Mouse (Mus musculus) G1E-ER4 (cell line): ENCODE data around the gene Ldha. TPM values are rescaled to one million over a fixed set of nuclear protein-coding genes. Genes with fewer than 3 reads are reported as not detected.

Experiments
- GATA1 ChIP-seq: IDR thresholded peaks from one replicate; pipeline ENCODE4 v1.8.0; 2012; ENCODE audit warnings: low read length, inconsistent platforms
- polyA plus RNA-seq: library from polyadenylated mRNA; stranded (reverse); fragments of >175 nt; gene quantifications from 2 replicates; pipeline ENCODE4 v1.2.3, GENCODE M21; 2012

Ldha gene
- polyA plus RNA-seq, 1 experiment = 3,111 TPM

DNA sequence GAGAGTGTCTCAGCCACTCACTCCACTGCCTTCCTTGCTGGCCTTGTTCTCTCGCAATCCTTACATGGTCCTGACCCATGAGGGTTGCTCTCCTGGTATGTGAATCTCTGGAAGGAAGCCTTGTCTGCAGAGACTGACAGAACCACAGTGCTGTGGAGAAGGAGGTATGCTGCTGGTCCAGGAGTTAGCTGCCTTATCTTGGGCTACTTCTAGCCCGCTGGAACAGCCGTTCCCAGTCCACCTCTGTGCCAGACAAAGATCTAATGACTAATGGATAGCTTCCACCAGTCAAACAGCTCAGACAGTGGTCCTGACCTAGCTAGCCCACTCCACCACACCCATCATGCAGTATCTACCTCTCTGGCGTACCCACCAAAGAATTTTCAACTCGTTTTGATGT is 4.9 kb upstream of the Ldha start:
- TF ChIP-seq GATA1 = no peak

DNA sequence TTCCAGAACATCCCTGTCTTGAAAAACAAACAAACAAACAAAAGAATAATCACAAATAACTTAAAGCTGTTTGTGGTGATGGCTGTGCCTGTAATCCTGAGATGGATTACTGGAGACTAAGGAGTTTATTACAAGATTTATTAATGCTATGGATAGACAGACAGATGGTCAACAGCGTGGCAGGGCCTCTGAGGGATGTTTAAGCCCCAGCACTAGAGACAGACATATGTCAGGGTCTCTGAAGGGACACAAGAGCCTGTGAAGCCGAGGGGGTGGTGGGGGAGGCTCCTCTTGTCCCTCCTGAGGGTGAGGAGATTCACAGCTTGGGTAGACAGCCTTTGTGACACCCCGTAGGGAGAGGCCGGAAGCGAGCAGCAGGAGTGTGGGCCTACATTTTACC is 4.2 kb upstream of the Ldha start:
- no peak for TF ChIP-seq GATA1

DNA sequence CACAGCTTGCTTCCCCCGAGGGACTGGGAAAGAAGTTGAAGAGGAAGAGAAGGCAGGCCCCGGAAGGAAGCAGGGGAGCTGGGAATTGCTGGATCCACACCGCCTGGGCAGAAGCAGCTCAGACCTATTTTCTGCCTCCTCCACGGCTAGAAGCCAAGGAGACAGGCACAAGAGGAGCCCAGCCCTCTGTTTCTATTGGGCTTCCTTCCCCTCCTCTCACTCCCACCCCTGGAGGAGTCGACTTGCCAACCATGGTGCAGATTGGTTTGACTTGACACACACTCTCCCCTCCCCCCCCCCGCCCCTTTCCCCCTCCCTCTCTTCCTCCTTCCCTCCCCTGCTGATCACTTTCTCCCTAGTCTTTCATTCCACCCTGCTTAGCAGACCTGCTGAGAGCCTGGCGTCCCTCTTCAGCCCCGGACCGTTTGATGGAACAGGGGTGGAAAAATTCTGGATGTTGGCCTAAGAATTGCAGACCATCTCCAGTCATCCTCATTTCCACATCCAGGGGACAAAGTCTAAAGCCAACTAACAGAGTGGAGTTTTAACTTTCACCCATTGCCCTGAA is 3.1 kb upstream of the Ldha start:
- TF ChIP-seq GATA1 = no peak

DNA sequence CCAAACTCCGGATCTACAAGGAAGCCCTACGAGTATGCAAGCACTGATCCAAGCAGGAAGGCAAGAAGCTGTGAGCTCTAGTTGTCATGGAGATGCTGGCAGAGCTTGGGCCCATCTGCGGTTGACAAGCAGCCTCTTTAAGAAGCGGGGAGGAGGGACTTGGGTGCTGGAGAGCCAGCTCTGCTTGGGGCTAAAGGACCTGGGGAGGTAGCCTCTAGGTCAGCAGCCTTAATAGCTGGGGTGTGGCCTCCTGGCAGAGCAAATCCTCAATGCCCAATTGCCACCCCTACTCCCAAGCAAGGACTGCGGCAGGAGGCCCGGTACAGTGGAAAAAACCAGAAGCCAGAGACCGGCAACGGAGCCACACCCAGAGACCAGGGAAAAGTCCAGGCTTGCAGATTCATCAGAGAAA is 2.4 kb upstream of the Ldha start:
- TF ChIP-seq GATA1 = no peak

DNA sequence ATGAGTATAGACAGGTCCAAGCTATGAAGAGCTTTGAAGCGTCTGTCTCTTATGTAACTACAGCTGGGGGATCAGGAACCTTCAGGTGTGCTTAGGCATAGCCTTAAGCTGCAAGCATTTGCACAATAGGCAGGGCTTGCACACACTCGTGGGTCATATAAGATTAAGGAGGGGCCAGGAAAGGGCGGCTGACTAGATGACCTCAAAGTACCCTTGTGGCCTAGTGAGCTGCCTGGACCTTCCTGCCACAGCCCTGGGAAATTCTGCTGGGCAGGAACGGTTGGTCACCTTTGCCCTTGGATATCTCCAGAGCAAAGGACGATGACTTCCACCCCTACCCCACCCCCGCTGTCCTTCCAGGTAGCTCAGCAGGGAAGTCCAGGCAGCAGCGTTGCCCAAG is 1.8 kb upstream of the Ldha start:
- TF ChIP-seq GATA1 = no peak

DNA sequence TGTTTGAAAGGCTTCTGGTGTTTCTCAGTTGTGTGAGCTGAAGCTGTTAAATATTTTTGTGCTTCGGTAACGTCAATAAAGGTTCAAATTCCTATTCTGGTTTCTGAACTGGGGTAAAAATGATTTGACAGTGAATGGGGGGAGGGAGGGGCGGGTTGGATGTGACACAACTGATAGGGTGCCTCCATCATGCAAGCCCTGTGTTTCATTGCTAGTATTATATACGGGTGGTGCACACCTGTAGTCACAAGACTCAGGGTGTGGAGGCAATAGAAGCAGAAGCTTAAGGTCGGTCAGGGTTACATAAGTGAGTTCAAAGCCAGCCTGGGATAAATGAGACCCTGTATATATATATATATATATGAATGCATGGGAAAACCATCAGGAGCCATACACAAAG is 1.4 kb upstream of the Ldha start:
- no peak for TF ChIP-seq GATA1

DNA sequence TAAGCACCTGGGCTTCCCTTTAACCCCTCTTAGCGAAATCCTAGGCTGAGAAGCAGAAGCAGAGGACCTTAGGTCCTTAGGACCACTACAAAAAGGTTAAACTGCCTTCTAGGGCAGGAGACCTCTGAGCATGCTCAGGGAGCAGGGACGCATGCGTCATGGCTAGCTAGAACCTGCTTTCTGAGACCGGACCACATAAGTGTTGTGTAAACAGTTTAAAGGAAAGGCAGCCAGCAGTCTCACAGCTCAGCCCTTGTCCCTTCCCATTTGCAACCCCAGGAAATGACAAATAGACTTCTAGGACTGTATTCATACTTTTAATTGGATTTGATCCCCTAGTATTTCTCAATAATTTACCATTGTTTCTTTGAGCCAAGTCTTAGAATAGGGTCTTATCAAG is 949 bp upstream of the Ldha start:
- TF ChIP-seq GATA1 = no peak

DNA sequence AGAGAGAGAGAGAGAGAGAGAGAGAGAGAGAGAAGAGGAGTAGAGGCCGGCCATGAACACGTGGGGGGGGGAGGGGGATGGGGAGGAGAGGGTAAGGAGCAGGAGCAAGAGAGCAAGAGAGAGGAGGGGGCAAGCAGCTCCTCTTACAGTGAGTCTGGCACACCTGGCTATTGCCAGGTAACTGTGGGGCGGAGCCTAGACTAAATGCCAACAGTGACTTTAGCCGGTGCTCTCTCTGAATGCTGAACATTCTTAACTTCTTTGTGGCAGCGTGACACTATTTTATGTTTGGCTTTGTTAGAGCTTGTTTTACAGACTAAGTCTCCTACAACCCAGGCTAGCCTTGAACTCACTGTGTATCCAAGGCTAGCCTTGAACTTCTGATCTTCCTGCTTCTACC is 1.0 kb downstream of the Ldha start:
- no peak for TF ChIP-seq GATA1

DNA sequence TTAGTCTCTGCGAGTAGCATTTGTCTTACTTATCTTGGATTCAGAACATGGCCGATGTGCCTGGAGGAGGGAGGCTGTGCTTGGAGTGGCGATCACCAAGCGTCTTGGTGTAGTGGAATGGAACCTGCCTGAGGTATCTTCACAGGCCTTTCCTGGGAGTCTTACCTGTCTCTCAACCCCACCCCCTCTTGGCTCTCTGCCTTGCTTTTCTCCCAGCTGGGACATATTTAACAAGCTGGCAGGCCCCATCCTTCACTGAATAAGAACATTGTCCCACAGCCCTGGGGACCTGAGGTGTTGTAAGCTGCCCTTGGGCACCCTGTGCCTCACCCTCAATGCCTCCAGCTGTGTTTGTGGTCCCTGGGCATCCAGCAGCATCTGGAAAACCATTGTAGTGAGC is 2.3 kb downstream of the Ldha start:
- TF ChIP-seq GATA1 = no peak

DNA sequence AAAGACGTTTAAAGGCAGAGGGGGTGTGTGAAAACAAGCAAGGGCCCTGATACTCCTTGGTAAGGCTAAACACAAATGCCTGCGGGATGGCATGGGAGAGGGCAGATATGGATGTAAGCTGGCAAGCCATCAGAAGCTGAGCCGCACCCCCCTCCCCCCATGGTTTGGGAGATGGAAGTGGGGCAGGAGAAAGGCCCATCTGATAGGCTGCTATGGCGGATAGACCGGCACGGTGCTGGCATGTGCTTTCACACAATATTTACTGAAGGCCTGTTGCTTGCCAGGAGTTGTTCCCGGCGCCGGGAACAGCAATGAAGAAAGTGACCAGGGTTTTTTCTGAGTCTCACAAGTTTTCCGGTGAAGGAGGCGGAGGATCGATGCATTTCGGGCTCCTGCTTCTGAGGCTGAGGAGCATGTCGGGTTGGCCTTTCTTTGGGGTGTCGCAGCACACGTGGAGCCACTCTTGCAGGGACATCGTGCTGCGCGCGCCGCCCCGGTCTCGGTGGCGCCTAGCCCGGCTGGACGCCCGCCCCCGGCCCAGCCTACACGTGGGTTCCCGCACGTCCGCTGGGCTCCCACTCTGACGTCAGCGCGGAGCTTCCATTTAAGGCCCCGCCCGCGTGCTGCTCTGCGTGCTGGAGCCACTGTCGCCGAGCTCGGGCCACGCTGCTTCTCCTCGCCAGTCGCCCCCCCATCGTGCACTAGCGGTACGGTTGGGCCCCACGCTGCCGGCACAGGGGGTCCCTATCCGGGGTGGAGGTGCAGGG is 4.1 kb downstream of the Ldha start:
- TF ChIP-seq GATA1 = no peak

DNA sequence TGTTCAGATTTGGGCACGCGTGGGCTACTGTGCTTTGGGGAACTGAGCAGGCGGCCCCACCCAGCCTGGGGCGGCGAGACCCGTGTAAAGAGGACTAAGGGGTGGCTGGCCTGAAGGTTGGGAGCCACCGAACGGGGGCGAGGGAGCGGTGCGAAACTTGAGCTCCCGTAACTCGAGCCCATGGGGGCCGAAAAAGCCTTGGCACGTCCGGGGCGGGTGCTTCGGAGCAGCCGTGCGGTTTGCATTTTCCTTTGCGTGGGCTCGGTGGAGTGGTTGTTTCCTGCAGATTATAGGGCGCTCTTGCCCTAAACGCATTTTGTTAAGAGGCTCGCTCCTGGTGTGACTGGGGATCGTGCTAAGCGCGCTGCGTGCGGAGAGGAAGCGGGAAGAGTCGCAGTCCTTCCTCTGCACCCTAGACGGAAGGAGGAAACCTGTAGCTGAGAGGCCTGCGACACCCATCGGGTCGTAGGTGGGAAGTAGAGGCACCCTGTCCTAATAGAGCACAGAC is 4.8 kb downstream of the Ldha start:
- TF ChIP-seq GATA1 = no peak

DNA sequence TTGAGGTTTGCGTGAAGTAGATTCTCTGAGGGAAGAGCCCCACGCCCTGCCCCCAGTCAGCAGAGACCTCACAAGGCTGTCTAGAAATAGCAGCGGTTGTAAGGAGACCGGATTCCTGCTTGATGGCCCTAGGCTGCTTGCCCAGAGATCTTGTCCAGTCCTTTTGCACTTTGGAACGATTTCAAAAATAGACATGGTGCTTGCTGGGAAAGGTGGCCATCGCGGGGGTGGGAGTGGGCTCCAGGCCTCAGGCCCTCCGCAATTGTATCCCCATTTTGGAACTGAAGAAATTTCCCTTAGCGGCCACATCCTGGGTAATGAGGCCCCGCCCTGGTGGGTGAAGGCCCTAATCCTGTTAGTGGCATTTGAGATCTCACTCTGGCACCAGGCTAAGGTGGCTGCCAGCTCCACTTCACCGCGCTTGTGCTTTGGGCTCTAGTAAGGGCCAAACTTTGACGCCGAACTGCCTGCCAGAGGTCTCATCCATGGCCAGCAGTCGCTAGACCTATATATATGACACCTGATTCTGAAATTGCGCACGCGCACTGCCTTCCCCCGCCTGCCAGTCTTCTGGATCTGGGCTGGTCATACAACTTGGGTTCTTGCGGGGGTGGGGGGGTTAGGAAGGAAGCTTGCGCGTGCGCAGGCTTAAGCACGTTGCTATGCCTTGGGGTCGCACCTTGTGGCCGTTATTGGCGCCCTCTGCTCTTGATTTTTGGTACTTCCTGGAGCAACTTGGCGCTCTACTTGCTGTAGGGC is 5.4 kb downstream of the Ldha start:
- TF ChIP-seq GATA1 = no peak

DNA sequence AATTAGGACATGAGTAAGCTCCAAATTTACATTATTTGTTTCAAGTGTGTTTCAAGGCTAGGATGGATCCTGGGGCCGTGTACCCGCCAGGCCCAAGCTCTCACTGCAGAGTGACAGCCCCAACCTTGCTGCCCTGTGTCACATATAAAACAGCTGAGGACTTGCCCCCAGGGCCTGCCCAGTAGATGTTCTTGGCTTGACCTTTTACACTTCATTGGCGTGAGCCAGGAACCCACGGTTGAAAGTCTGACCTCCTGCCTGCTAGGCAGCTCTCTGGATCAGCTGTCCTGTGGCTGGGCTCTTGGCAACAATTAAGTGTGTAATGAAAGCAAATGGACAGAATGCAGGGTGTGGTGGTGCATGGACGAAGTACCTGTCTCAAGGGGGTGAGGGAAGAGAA is 8.0 kb downstream of the Ldha start:
- no peak for TF ChIP-seq GATA1

DNA sequence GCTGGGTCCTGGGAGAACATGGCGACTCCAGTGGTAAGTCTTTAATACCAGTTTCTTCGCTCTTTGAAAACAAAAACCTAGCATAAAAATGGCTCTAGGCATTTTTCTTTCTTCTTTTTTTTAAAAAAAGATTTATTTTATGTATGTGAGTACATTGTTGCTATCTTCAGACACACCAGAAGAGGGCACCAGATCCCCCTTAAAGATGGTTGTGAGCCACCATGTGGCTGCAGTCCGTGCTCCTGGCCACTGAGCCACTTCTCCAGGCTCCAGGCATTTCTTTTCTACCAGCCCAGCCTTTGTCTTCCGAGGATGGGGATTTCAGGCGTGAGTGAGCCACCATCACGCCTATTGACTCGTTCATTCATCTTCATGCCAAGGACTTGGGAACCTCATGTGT is 9.8 kb downstream of the Ldha start:
- no peak for TF ChIP-seq GATA1

DNA sequence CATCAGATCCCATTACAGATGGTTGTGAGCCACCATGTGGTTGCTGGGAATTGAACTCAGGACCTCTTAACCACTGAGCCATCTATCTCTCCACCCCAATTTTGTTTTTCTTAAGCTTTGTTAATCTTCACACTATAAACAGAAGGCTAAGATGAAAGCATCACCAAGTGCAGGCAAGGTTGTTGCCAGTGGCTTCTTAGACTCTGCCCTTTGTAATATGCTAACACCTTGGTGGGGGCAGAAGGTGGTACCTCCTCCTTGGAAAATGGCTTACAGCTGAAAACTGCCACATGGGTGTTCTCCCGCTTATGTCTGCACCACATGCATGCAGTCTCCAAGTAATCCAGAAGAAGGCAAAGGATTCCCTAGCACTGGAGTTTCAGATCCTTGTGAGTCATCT is 11.4 kb downstream of the Ldha start:
- no peak for TF ChIP-seq GATA1

DNA sequence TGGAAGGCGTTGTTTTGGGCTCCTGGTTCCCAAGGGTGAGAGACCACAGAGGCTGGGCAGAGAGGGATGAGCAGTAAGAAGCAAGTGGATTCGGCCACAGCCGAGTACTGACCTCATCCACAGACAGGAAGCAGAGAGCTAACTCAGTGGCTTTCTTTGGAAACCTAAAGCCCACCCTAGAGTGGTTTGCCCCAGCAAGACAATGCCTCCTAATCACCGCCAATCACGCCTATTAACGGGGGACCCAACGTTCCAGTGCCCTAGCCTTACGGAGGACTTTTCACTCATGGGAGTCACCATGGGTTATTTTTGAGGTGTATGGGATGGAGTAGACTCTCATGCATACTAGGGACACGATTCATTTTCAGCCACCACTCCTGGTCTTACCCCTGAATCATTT is 12.1 kb downstream of the Ldha start:
- no peak for TF ChIP-seq GATA1
